Mouse (Mus musculus) embryonic fibroblast, embryonic 13.5 days (primary cell): ENCODE results near the gene Btf3.

Experiments used
- CTCF ChIP-seq: IDR thresholded peaks from 2 replicates; pipeline ENCODE4 v1.5.1; 2011; ENCODE audit warnings: mild to moderate bottlenecking, control low read depth, low read length, moderate library complexity, borderline replicate concordance; ENCODE audit not compliant: insufficient read depth
- POLR2A ChIP-seq: IDR thresholded peaks from 2 replicates; pipeline ENCODE4 v1.6.1; 2011; ENCODE audit warnings: low read depth, mild to moderate bottlenecking, control low read depth, low read length, moderate library complexity

GRCm38 (mm10) chr13:98363046-98363445 lies 46.2 kb upstream of the Btf3 start:
- no peak for TF ChIP-seq CTCF
- no peak for TF ChIP-seq POLR2A
